Mouse (Mus musculus): Measurements from ENCODE around the gene Cdk8. TPM values are rescaled to one million over a fixed set of nuclear protein-coding genes. Genes with fewer than 3 reads are reported as not detected.

Gene Cdk8
- total and polyA plus RNA-seq, 3 experiments, result 139 to 745 (median 154) TPM

DNA sequence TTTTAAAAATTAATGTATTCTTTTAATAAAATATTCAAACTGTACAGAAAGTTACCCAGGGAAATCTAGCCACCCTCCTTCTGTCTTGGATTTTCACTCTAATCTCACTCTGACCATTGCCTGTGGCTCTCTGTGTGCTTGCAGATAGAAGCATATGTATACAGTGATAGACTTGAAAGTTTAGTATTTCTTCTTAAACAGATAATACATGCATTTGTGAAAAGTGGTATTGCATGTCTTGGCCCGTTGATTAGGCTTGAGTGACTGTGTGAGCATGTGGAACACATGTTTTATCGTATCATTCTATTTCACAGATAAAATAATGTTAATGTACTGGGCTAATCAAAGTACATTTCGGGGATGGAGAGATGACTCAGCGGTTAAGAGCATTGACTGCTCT is 14.2 kb downstream of the Cdk8 start (continued):
- no peak for TF ChIP-seq POLR2A (IDR thresholded peaks at IDR 0.05; ENCODE audit: control insufficient read depth in 1 of 2, insufficient read depth in 1 of 2, low read depth in 1 of 2, low read length in 2 of 2, poor library complexity in 1 of 2)
- TF ChIP-seq GABPA (IDR thresholded peaks at IDR 0.05; ENCODE audit: low read depth, low read length), result no peak
- peak; percentile 88 for TF ChIP-seq TCF12 (IDR thresholded peaks at IDR 0.05; ENCODE audit: low read depth, low read length)
- TF ChIP-seq ZC3H11A (IDR thresholded peaks at IDR 0.05; ENCODE audit: low read depth, low read length), result no peak
- TF ChIP-seq RAD21 (IDR thresholded peaks at IDR 0.05; ENCODE audit: low read depth, low read length), result no peak
- TF ChIP-seq POLR2AphosphoS5 (IDR thresholded peaks at IDR 0.05; ENCODE audit: borderline replicate concordance, low read depth, low read length), result no peak
- no peak for TF ChIP-seq POLR2AphosphoS2 (IDR thresholded peaks at IDR 0.05; ENCODE audit: low read length)
- TF ChIP-seq NRF1 (IDR thresholded peaks at IDR 0.05; ENCODE audit: insufficient read depth, low read depth, low read length, poor library complexity, severe bottlenecking), result no peak

- Histone ChIP-seq H3K36me3 (ENCODE audit: control insufficient read depth in 1 of 2, insufficient read depth in 2 of 2, low read length in 2 of 2) (peaks cover 19 to 52% of the 10 kb centered on the region in 2 experiments), H3K9ac (ENCODE audit: control insufficient read depth, low read depth, low read length, poor library complexity, severe bottlenecking) (no peak overlapping the region), H3K79me2 (ENCODE audit: control insufficient read depth, insufficient read depth, low read length, poor library complexity) (peaks cover 74% of the 10 kb centered on the region), H3K4me3 (ENCODE audit: control insufficient read depth in 1 of 2, insufficient read depth in 1 of 2, low read depth in 2 of 2, low read length in 2 of 2) (no peak overlapping the region), H3K9me3 (replicated peaks; ENCODE audit: insufficient read depth, low read length) (no peaks in the 10 kb centered on the region), H3K27me3 (ENCODE audit: control insufficient read depth in 1 of 2, insufficient read depth in 2 of 2, low read length in 2 of 2) (no peaks in the 10 kb centered on the region), H3K4me1 (ENCODE audit: control insufficient read depth in 1 of 2, insufficient read depth in 2 of 2, low read length in 2 of 2) (peaks cover 26 to 36% of the 10 kb centered on the region in 2 experiments), H3K27ac (ENCODE audit: control insufficient read depth, low read depth, low read length) (no peak overlapping the region)
- no peak for TF ChIP-seq MAZ (IDR thresholded peaks at IDR 0.05; ENCODE audit: low read depth, low read length)
- TF ChIP-seq ELF1 (IDR thresholded peaks at IDR 0.05; ENCODE audit: low read depth, low read length), result no peak
- TF ChIP-seq RCOR1 (IDR thresholded peaks at IDR 0.05; ENCODE audit: low read depth, low read length), result no peak
- no peak for TF ChIP-seq CHD2 (IDR thresholded peaks at IDR 0.05; ENCODE audit: low read length)
- TF ChIP-seq ETS1 (IDR thresholded peaks at IDR 0.05; ENCODE audit: low read depth, low read length), result no peak
- no peak for TF ChIP-seq UBTF (IDR thresholded peaks at IDR 0.05; ENCODE audit: borderline replicate concordance, insufficient read depth, low read depth, low read length)
- TF ChIP-seq ZNF384 (IDR thresholded peaks at IDR 0.05; ENCODE audit: low read depth, low read length), result no peak
- TF ChIP-seq NELFE (IDR thresholded peaks at IDR 0.05; ENCODE audit: low read depth, low read length), result no peak
- TF ChIP-seq NRF1 (IDR thresholded peaks at IDR 0.05; ENCODE audit: insufficient read depth, low read depth, low read length, poor library complexity, severe bottlenecking), result no peak
- TF ChIP-seq TCF12 (IDR thresholded peaks at IDR 0.05; ENCODE audit: low read depth, low read length), result no peak
- no peak for TF ChIP-seq EP300 (IDR thresholded peaks at IDR 0.05; ENCODE audit: low read depth in 1 of 2, low read length in 2 of 2)
- TF ChIP-seq GATA1 (IDR thresholded peaks at IDR 0.05; ENCODE audit: low read depth, low read length), result no peak
- no peak for TF ChIP-seq GABPA (IDR thresholded peaks at IDR 0.05; ENCODE audit: low read depth, low read length)
- no peak for TF ChIP-seq MEF2A (IDR thresholded peaks at IDR 0.05; ENCODE audit: extremely low read depth, insufficient replicate concordance, low read depth, low read length, poor library complexity, severe bottlenecking)
- DNase-seq (ENCODE audit: low read depth, low spot score), result no peak
Measured at GRCm38 (mm10) chr5:146245646-146246370, 14.8 kb downstream of the Cdk8 start.

Measured in MEL (cell line).